Mouse (Mus musculus) mature B cell (primary cell): ENCODE results near the gene Mipol1.
"Not testable (repeated sequence)": the region's sequence is repeated elsewhere in the genome, so short reads cannot be mapped to it uniquely, and the experiment has no call there.

ENCODE experiments used
- in situ Hi-C: fragments of 300-500 bp; cut with MboI; formaldehyde crosslinking; loops from 2 replicates; pipeline ENCODE4 v1.14.3; 2019

The Mipol1 gene

GRCm38 (mm10) chr12:57230192-57230706, at the start of gene Mipol1, which contains the start of gene Prps1l3:
Mipol1 (plus strand) TSS chr12:57230427.
Prps1l3 (plus strand) TSS chr12:57230412.
- in situ Hi-C loops: loop anchor here (25.0 kb wide), 1 partner anchor 1982 kb away; the partner anchor contains the start of gene Fbxo33

GRCm38 (mm10) chr12:57184401-57185147, 45.7 kb upstream of the Mipol1 start:
- in situ Hi-C loops: no loop called here

DNA sequence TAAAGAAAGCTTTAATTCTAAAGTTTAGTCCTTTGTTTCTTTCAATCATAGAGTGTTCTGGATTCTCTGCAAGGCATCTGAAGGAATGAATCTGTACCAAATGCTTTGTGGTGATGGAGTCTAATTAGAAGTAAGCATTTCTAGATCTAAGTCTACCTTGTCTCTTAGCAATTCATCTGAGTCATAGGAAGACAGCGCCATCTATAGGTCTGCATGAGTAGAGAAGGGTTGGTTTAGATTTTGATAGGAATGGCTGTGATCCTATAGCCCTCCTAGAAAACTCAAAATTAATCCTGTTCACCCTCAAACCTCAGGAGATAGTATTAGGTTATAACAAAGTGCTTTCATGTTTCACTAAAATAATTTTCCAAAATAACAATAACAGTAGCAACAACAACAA, 44.8 kb upstream of the Mipol1 start:
- in situ Hi-C loops: no loop called here

- in situ Hi-C loops: no loop called here
Observed at GRCm38 (mm10) chr12:57186126-57186525, 44.1 kb upstream of the Mipol1 start.

DNA sequence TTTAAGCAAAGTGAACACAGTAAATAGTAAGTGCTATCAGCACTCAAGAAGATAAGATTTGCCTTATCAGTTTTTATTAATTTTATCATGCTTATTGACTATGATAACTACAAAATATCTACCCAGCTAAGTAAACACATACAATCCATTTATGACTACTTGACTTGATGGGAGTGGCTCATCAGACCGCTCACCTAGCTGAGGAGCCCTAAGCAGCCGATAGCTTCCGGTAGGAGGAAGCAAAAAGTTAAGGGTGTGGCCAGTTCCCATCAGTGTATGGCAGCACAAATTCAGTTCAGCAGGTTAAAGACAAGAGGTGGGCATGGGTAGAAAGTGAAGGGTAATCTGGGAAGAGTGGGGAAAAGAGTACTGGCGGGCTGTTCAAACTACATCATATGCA, 43.2 kb upstream of the Mipol1 start:
- in situ Hi-C loops: no loop called here

DNA sequence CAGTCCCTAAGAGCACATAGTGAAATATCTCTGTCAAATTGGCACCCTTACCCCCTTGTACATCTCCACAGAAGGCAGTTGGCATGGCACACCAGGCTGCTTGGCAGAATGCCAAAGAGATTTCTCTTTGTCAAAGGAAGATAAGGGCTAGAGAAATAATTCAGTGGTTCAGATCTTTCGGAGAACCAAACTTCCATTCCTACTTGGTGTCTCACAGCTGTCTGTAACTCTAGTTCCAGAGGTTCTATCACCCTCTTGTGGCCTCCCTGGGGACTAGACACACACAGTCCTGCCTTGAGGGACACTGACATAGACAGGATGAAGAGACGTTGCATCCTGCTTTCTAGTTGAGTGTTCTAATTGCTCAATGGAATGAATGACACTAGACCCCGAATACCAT, 35.6 kb upstream of the Mipol1 start:
- in situ Hi-C loops: no loop called here

DNA sequence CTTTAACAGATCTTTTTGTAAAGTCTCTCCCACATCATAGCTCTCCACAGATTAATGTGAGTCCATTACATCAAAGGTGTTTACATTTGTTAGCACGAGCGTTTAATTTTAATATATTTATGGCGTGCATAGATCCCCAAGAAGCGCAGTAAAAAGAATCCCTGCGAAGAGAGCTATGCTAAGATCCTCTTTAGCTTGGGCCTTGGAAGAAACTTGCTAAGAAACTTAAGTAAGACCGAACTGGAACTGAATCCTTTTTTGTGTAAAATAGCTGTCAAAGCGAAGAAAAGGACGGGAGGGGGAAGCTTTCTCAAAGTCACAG, 34.0 kb upstream of the Mipol1 start:
- in situ Hi-C loops: no loop called here

DNA sequence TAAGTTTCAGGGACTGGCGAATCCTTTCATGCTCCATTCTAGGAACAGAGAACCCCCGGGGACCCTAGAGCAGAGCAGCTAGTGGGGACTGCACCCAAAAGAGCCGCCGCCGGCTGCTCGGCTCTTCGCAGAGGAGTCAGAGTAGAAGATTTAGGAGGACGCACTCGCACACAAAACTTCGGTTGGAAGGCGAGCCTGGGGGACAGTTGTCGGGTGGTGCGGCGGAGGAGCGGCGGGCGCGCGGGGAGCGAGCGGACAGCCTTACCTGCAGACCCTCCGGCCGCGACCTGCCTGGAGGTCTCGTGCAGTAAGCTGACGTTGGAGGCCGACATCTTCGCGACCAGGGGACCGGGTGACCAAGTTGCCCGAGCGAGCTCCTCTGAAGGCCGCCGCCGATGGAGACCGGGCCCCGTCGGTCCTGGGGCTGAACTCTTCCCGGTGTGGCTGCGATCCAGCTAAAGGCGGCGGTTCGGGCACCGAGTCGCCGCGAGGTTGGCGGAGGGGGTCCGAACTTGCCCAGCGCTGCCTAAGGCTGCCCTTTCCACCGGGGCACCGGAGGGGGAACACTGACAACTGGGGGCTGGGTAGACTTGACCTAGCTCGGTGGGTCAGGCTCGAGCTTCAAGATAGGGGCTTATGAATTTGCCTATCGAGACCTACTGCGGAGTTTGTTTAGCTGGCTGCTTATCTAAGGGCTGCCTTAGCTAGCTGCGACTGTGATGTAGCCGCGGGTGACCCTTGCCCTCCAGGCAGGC, 33.4 kb upstream of the Mipol1 start:
- in situ Hi-C loops: no loop called here

DNA sequence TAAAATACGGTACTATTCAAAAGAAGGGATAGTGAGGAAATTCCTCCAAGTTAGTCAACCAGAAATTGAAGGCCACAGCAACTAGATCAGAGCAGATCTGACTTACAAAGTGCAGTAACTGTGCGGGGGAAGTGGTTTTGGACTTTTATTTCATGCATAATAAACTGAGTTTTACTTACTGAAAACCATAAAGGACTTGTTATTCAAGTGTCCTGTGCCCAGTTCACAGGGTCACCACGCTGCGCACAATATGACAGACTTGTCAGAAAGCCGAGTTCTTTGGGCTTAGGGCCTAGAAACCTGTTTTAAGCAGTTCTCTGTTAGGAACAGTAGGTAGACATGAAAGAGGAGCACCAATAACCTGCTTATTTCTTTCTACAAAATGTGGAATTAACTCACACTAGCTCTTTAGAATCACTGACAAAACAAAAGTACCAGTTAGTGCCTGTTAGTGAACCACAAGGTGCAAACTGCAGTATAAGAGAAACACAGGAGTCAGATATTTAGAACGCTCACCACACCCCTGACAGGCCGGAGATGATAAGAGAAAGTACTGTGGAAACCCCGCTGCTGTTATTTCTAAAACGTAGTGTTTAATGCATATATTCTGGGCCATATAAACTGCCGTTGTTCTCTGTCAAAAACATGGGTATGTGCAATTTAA, 32.7 kb upstream of the Mipol1 start, which contains the start of gene Slc25a21:
Gene Slc25a21, minus strand, starts transcription at position 110 of the 664 bp plus-strand sequence.
- in situ Hi-C loops: no loop called here

GRCm38 (mm10) chr12:57198269-57198668, 32.0 kb upstream of the Mipol1 start:
- in situ Hi-C loops: no loop called here

DNA sequence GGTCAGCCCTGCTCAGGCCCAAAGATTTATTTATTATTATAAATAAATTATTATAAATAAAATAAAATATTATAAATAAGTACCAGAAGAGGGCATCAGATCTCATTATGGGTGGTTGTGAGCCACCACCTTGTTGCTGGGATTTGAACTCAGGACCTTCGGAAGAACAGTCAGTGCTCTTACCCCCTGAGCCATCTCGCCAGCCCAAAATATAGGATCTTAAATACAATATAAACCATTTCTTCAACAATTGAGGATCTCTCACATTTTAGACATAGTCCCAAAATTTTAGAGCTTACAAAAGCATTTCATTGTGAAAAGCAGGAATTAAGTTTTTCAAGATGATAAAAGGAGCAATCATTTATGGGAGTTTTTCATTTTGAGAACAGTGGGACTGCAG, 30.8 kb upstream of the Mipol1 start:
- in situ Hi-C loops: no loop called here

DNA sequence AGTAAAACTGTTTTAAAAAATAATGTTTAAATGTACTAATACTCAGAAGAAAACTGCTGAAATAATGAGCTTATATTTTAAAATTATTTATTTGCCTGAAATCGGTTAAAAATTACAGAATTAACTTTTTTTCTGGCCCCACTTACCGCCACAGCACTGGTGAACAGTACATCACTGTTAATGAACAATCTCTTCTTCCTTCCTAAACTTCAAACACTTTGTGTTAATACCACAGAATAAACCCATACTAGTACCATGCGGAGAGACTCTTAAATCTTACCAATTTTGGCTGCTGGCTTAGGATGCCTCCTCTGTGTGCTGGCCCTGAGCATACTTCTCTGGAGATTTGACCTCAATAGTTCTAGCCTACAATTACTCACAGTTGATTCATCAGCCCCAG, 28.3 kb upstream of the Mipol1 start:
- in situ Hi-C loops: no loop called here

DNA sequence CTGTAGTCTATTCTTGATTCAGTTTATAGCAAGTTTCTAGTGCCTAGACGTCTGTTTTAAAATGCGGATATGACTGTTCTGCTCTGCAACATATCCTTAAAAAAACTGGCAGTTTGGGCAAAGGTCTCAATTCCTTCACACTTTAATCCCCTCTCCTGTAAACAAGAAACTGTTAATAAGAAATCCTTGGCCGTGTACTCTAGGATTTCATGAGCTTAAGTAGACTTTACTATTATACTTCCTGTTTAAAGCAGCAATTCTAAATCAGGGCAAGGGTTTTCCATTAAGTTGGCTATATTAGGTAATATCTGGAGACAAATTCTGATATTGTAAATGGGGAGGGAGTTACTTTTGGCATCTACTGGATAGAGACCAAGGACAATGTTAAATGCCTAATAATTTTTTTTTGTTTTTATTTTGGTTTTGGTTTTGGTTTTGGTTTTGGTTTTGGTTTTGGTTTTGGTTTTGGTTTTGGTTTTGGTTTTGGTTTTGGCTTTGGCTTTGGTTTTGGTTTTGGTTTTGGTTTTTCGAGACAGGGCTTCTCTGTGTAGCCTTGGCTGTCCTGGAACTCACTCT, 25.9 kb upstream of the Mipol1 start:
- in situ Hi-C loops: no loop called here

- in situ Hi-C loops: no loop called here
Observed at GRCm38 (mm10) chr12:57211353-57212311, 18.6 kb upstream of the Mipol1 start.

DNA sequence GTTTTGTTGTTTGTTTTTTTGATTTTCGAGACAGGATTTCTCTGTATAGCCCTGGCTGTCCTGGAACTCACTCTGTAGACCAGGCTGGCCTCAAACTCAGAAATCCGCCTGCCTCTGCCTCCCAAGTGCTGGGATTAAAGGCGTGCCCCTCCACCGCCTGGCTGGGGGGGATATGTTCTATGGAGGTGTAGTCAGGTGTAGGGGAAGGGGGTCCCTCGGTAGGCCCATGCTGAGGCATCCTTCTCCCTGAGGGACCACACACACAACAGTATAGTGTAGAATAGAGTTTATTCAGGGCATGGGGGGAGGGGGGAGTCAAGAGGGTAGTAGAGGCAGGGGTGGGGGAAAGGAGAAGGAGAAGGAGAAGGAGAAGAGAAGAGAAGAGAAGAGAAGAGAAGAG, 17.8 kb upstream of the Mipol1 start:
- in situ Hi-C loops: not testable (repeated sequence)

GRCm38 (mm10) chr12:57226411-57226810, 3.8 kb upstream of the Mipol1 start:
- in situ Hi-C loops: loop anchor here (25.0 kb wide), 1 partner anchor 1986 kb away; the partner anchor contains the start of gene Fbxo33

- in situ Hi-C loops: loop anchor here (25.0 kb wide), 1 partner anchor 1985 kb away; the partner anchor contains the start of gene Fbxo33
Observed at GRCm38 (mm10) chr12:57227776-57228175, 2.5 kb upstream of the Mipol1 start.

- in situ Hi-C loops: loop anchor here (25.0 kb wide), 1 partner anchor 1983 kb away; the partner anchor contains the start of gene Fbxo33
Observed at GRCm38 (mm10) chr12:57229703-57230102, 524 bp upstream of the Mipol1 start.

- in situ Hi-C loops: loop anchor here (25.0 kb wide), 1 partner anchor 1981 kb away; the partner anchor contains the start of gene Fbxo33
Observed at GRCm38 (mm10) chr12:57231085-57231875, 1.1 kb downstream of the Mipol1 start.

GRCm38 (mm10) chr12:57233386-57233785, 3.2 kb downstream of the Mipol1 start:
- in situ Hi-C loops: loop anchor here (25.0 kb wide), 1 partner anchor 1979 kb away; the partner anchor contains the start of gene Fbxo33
